Mouse (Mus musculus): Measurements from ENCODE around the gene Ankrd13a. TPM values are rescaled to one million over a fixed set of nuclear protein-coding genes. Genes with fewer than 3 reads are reported as not detected.

Gene Ankrd13a
- total and polyA plus RNA-seq, 3 experiments = 110 to 184 (median 180) TPM

- DNase-seq (ENCODE audit: low read depth, low spot score) = peak; percentile 98
- Histone ChIP-seq H3K9me3 (replicated peaks; ENCODE audit: insufficient read depth, low read length) (no peaks in the 10 kb centered on the region), H3K79me2 (ENCODE audit: control insufficient read depth, insufficient read depth, low read length, poor library complexity) (peaks cover 2% of the 10 kb centered on the region), H3K27ac (ENCODE audit: control insufficient read depth, low read depth, low read length) (peak overlapping the region; percentile 50), H3K36me3 (ENCODE audit: control insufficient read depth in 1 of 2, insufficient read depth in 2 of 2, low read length in 2 of 2) (no peaks in the 10 kb centered on the region; a peak in 1 of 4 replicates), H3K4me1 (ENCODE audit: control insufficient read depth in 1 of 2, insufficient read depth in 2 of 2, low read length in 2 of 2) (0 out of 4 replicates have a peak, but pooled peaks cover 0 to 5% of the 10 kb centered on the region in 2 experiments), H3K4me3 (ENCODE audit: control insufficient read depth in 1 of 2, insufficient read depth in 1 of 2, low read depth in 2 of 2, low read length in 2 of 2) (peak overlapping the region; percentile 64 to 83), H3K27me3 (ENCODE audit: control insufficient read depth in 1 of 2, insufficient read depth in 2 of 2, low read length in 2 of 2) (no peaks in the 10 kb centered on the region), H3K9ac (ENCODE audit: control insufficient read depth, low read depth, low read length, poor library complexity, severe bottlenecking) (peak overlapping the region; percentile 75)
- TF ChIP-seq USF2 (IDR thresholded peaks at IDR 0.05; ENCODE audit: borderline replicate concordance in 1 of 2, insufficient read depth in 1 of 2, low read depth in 1 of 2, low read length in 2 of 2) = no peak
- 0 out of 2 replicates have a peak, but pooled peaks have one; percentile 21 for TF ChIP-seq ELF1 (IDR thresholded peaks at IDR 0.05; ENCODE audit: low read depth, low read length)
- peak; percentile 77 for TF ChIP-seq MYC (IDR thresholded peaks at IDR 0.05; ENCODE audit: low read depth, low read length)
- no peak for TF ChIP-seq ZC3H11A (IDR thresholded peaks at IDR 0.05; ENCODE audit: low read depth, low read length)
- no peak for TF ChIP-seq CHD1 (IDR thresholded peaks at IDR 0.05; ENCODE audit: low read depth, low read length)
- peak; percentile 37; the same call in 1 of the 2 replicates for TF ChIP-seq SIN3A (IDR thresholded peaks at IDR 0.05; ENCODE audit: low read length)
- no peak for TF ChIP-seq BHLHE40 (IDR thresholded peaks at IDR 0.05; ENCODE audit: borderline replicate concordance, low read depth, low read length)
- peak; percentile 72 for TF ChIP-seq USF1 (IDR thresholded peaks at IDR 0.05; ENCODE audit: low read depth, low read length)
- TF ChIP-seq ETS1 (IDR thresholded peaks at IDR 0.05; ENCODE audit: low read depth, low read length) = no peak
- peak in 1 of 3 experiments; percentile 1; a peak in 1 of 6 replicates for TF ChIP-seq CTCF (IDR thresholded peaks at IDR 0.05 in 2 of 3, conservative IDR thresholded peaks at IDR 0.05 in 1 of 3; ENCODE audit: control insufficient read depth in 1 of 3, insufficient read depth in 1 of 3, low read depth in 2 of 3, low read length in 3 of 3, poor library complexity in 1 of 3, severe bottlenecking in 1 of 3)
- TF ChIP-seq MAZ (IDR thresholded peaks at IDR 0.05; ENCODE audit: low read depth, low read length) = peak; percentile 44; the same call in 1 of the 2 replicates
- TF ChIP-seq MXI1 (IDR thresholded peaks at IDR 0.05; ENCODE audit: low read depth, low read length) = peak; percentile 58
- TF ChIP-seq TBP (IDR thresholded peaks at IDR 0.05; ENCODE audit: low read depth, low read length) = peak; percentile 53; the same call in 1 of the 2 replicates
- no peak for TF ChIP-seq HCFC1 (IDR thresholded peaks at IDR 0.05; ENCODE audit: low read depth, low read length)
- TF ChIP-seq MAX (IDR thresholded peaks at IDR 0.05; ENCODE audit: low read length) = peak; percentile 63; the same call in 1 of the 2 replicates
- TF ChIP-seq TAL1 (IDR thresholded peaks at IDR 0.05; ENCODE audit: low read length) = no peak
- TF ChIP-seq POLR2A (IDR thresholded peaks at IDR 0.05; ENCODE audit: control insufficient read depth in 1 of 2, insufficient read depth in 1 of 2, low read depth in 1 of 2, low read length in 2 of 2, poor library complexity in 1 of 2) = peak in 1 of 2 experiments; percentile 80; a peak in 2 of 4 replicates
- no peak for TF ChIP-seq POLR2AphosphoS5 (IDR thresholded peaks at IDR 0.05; ENCODE audit: borderline replicate concordance, low read depth, low read length)
- TF ChIP-seq NELFE (IDR thresholded peaks at IDR 0.05; ENCODE audit: low read depth, low read length) = peak; percentile 64
Observed at GRCm38 (mm10) chr5:114825978-114826691, 51.7 kb downstream of the Ankrd13a start.

GRCm38 (mm10) chr5:114827427-114827826 lies 53.0 kb downstream of the Ankrd13a start:
- Histone ChIP-seq H3K4me3 (ENCODE audit: control insufficient read depth in 1 of 2, insufficient read depth in 1 of 2, low read depth in 2 of 2, low read length in 2 of 2) (no peak overlapping the region), H3K27ac (ENCODE audit: control insufficient read depth, low read depth, low read length) (no peak overlapping the region), H3K79me2 (ENCODE audit: control insufficient read depth, insufficient read depth, low read length, poor library complexity) (peaks cover 2% of the 10 kb centered on the region)

More at GRCm38 (mm10) chr5:114827427-114827826, 53.0 kb downstream of the Ankrd13a start:
- 0 out of 4 replicates have a peak, but pooled peaks cover 0 to 5% of the 10 kb centered on the region in 2 experiments for H3K4me1 ChIP-seq (ENCODE audit: control insufficient read depth in 1 of 2, insufficient read depth in 2 of 2, low read length in 2 of 2)
- H3K9me3 ChIP-seq (replicated peaks; ENCODE audit: insufficient read depth, low read length) = no peaks in the 10 kb centered on the region
- no peaks in the 10 kb centered on the region for H3K27me3 ChIP-seq (ENCODE audit: control insufficient read depth in 1 of 2, insufficient read depth in 2 of 2, low read length in 2 of 2)
- DNase-seq (ENCODE audit: low read depth, low spot score) = no peak
- H3K9ac ChIP-seq (ENCODE audit: control insufficient read depth, low read depth, low read length, poor library complexity, severe bottlenecking) = no peak overlapping the region
- TF ChIP-seq CTCF (IDR thresholded peaks at IDR 0.05 in 2 of 3, conservative IDR thresholded peaks at IDR 0.05 in 1 of 3; ENCODE audit: control insufficient read depth in 1 of 3, insufficient read depth in 1 of 3, low read depth in 2 of 3, low read length in 3 of 3, poor library complexity in 1 of 3, severe bottlenecking in 1 of 3) (no peak), USF1 (IDR thresholded peaks at IDR 0.05; ENCODE audit: low read depth, low read length) (no peak), MAZ (IDR thresholded peaks at IDR 0.05; ENCODE audit: low read depth, low read length) (no peak), E2F4 (IDR thresholded peaks at IDR 0.05; ENCODE audit: borderline replicate concordance, low read depth, low read length) (no peak), ETS1 (IDR thresholded peaks at IDR 0.05; ENCODE audit: low read depth, low read length) (no peak), ZKSCAN1 (IDR thresholded peaks at IDR 0.05; ENCODE audit: low read depth, low read length) (no peak), UBTF (IDR thresholded peaks at IDR 0.05; ENCODE audit: borderline replicate concordance, insufficient read depth, low read depth, low read length) (no peak), POLR2A (IDR thresholded peaks at IDR 0.05; ENCODE audit: control insufficient read depth in 1 of 2, insufficient read depth in 1 of 2, low read depth in 1 of 2, low read length in 2 of 2, poor library complexity in 1 of 2) (no peak), MYC (IDR thresholded peaks at IDR 0.05; ENCODE audit: low read depth, low read length) (no peak)
- no peaks in the 10 kb centered on the region; a peak in 1 of 4 replicates for H3K36me3 ChIP-seq (ENCODE audit: control insufficient read depth in 1 of 2, insufficient read depth in 2 of 2, low read length in 2 of 2)

Measured in MEL (cell line).